Mouse (Mus musculus) ES-Bruce4 (cell line): ENCODE data around the gene Oaz1.

Source experiments
- CTCF ChIP-seq: IDR thresholded peaks from one replicate; pipeline ENCODE4 v1.8.1; 2011; ENCODE audit warnings: low read depth, low read length
- EP300 ChIP-seq: IDR thresholded peaks from 2 replicates; pipeline ENCODE4 v1.6.1; 2011; ENCODE audit warnings: low read depth, low read length; ENCODE audit not compliant: insufficient read depth

- TF ChIP-seq CTCF (no peak), EP300 (no peak)
Observed at GRCm38 (mm10) chr10:80870993-80871392, 44.5 kb downstream of the Oaz1 start.
